27 mouse cellular contexts compared by ENCODE assay signal in the genomic region with DNA sequence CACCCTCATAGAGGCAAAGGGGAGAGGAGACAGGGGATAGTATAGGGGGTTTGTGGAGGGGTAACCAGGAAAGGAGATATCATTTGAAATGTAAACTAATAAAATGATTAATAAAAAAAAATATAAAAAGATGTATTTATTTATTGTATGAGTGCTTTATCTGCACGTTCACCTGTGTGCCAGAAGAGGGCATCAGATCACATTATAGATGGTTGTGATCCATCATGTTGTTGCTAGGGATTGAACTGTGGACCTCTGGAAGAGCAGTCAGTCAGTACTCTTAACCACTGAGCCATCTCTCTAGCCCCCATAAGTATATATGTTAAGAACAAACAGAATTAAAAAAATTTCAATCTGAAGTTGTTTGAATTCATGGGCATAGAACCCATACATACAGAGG.
DNase-seq lines count a peak whose midpoint lies in the region; ATAC-seq and TF ChIP-seq lines count a peak whose summit lies in the region.
"Had no signal": no experiment of that assay in that cellular context is flagged by ENCODE, and none has a peak within 500 bp of the region (broad histone marks: within the 10 kb centered on the region; RNA-seq: fewer than 3 reads in every experiment).

No protein-coding gene starts in this region.

- 62% methylated on average over 1 of the region's 1 CpGs for WGBS in heart, adult 2 months
- WGBS in liver, embryonic 14.5 days (ENCODE audit: insufficient replicate concordance): 52% methylated on average over 1 of the region's 1 CpGs

- no peaks in the 10 kb centered on the region for H3K4me1 ChIP-seq in heart, adult 2 months (ENCODE audit: control insufficient read depth, insufficient read depth, low read length)
- no peaks in the 10 kb centered on the region for H3K4me1 ChIP-seq in liver, embryonic 14.5 days (replicated peaks; ENCODE audit: control insufficient read depth in 2 of 2, insufficient read depth in 2 of 2, low read length in 1 of 2)
- peaks cover 7 to 21% of the 10 kb centered on the region in 2 experiments for H3K4me1 ChIP-seq in MEL (ENCODE audit: control insufficient read depth in 1 of 2, insufficient read depth in 2 of 2, low read length in 2 of 2)
- H3K4me1 ChIP-seq: embryonic facial prominence, embryonic 13.5 days; forebrain, embryonic 15.5 days; heart, embryonic 10.5 days; heart, embryonic 13.5 days; hindbrain, embryonic 15.5 days had no signal

- no peaks in the 10 kb centered on the region for H3K9me3 ChIP-seq in liver, embryonic 14.5 days (ENCODE audit: control insufficient read depth, low read length)
- H3K9me3 ChIP-seq in MEL (replicated peaks; ENCODE audit: insufficient read depth, low read length): no peaks in the 10 kb centered on the region
- H3K9me3 ChIP-seq: embryonic facial prominence, embryonic 10.5 days; embryonic facial prominence, embryonic 13.5 days; forebrain, embryonic 12.5 days; forebrain, embryonic 15.5 days; heart, embryonic 10.5 days; heart, embryonic 13.5 days; hindbrain, embryonic 12.5 days; hindbrain, embryonic 15.5 days had no signal

- H3K36me3 ChIP-seq in heart, adult 2 months (ENCODE audit: control insufficient read depth, insufficient read depth, low read length): no peaks in the 10 kb centered on the region
- H3K36me3 ChIP-seq in liver, embryonic 14.5 days (replicated peaks; ENCODE audit: control insufficient read depth, insufficient read depth, low read depth): no peaks in the 10 kb centered on the region
- peaks cover 0 to 14% of the 10 kb centered on the region in 2 experiments; a peak in 2 of 4 replicates for H3K36me3 ChIP-seq in MEL (ENCODE audit: control insufficient read depth in 1 of 2, insufficient read depth in 2 of 2, low read length in 2 of 2)
- H3K36me3 ChIP-seq: embryonic facial prominence, embryonic 10.5 days; embryonic facial prominence, embryonic 13.5 days; forebrain, embryonic 12.5 days; forebrain, embryonic 15.5 days; heart, embryonic 10.5 days; heart, embryonic 13.5 days; hindbrain, embryonic 12.5 days; hindbrain, embryonic 15.5 days had no signal

- no peaks in the 10 kb centered on the region for H3K27me3 ChIP-seq in heart, adult 2 months (ENCODE audit: control insufficient read depth, insufficient read depth, low read length)
- no peaks in the 10 kb centered on the region for H3K27me3 ChIP-seq in liver, embryonic 14.5 days (ENCODE audit: control insufficient read depth, insufficient read depth, low read length)
- H3K27me3 ChIP-seq in MEL (ENCODE audit: control insufficient read depth in 1 of 2, insufficient read depth in 2 of 2, low read length in 2 of 2): no peaks in the 10 kb centered on the region
- H3K27me3 ChIP-seq: forebrain, embryonic 15.5 days; heart, embryonic 13.5 days; hindbrain, embryonic 12.5 days; hindbrain, embryonic 15.5 days had no signal

- intact Hi-C loops in heart, adult 2 months (cut with DNase I): no loop called here

- peak; percentile 61 for TF ChIP-seq RAD21 in MEL (IDR thresholded peaks at IDR 0.05; ENCODE audit: low read depth, low read length)

- no peak for TF ChIP-seq EP300 in heart, adult 2 months (IDR thresholded peaks at IDR 0.05; ENCODE audit: insufficient read depth, low read depth, low read length)
- TF ChIP-seq EP300 in liver, embryonic 14.5 days (IDR thresholded peaks at IDR 0.05; ENCODE audit: low read depth): no peak
- TF ChIP-seq EP300 in MEL (IDR thresholded peaks at IDR 0.05; ENCODE audit: low read depth in 1 of 2, low read length in 2 of 2): no peak

- no peak overlapping the region for H3K4me3 ChIP-seq in heart, adult 2 months
- H3K4me3 ChIP-seq in liver, embryonic 14.5 days (ENCODE audit: insufficient read depth in 1 of 2, low read depth in 2 of 2, low read length in 2 of 2): no peak overlapping the region
- H3K4me3 ChIP-seq in MEL (ENCODE audit: control insufficient read depth in 1 of 2, insufficient read depth in 1 of 2, low read depth in 2 of 2, low read length in 2 of 2): no peak overlapping the region
- H3K4me3 ChIP-seq: embryonic facial prominence, embryonic 10.5 days; embryonic facial prominence, embryonic 13.5 days; erythroblast, embryonic 14.5 days; forebrain, embryonic 12.5 days; forebrain, embryonic 15.5 days; heart, embryonic 10.5 days; heart, embryonic 13.5 days; hindbrain, embryonic 12.5 days; hindbrain, embryonic 15.5 days had no signal

- no peak for TF ChIP-seq POLR2A in heart, adult 2 months (IDR thresholded peaks at IDR 0.05; ENCODE audit: insufficient read depth, low read depth, low read length)
- no peak for TF ChIP-seq POLR2A in MEL (IDR thresholded peaks at IDR 0.05; ENCODE audit: control insufficient read depth in 1 of 2, insufficient read depth in 1 of 2, low read depth in 1 of 2, low read length in 2 of 2, poor library complexity in 1 of 2)

- no peaks in the 10 kb centered on the region for H3K79me2 ChIP-seq in heart, adult 2 months (replicated peaks; ENCODE audit: control insufficient read depth, insufficient read depth, low read length)
- H3K79me2 ChIP-seq in MEL (ENCODE audit: control insufficient read depth, insufficient read depth, low read length, poor library complexity): no peaks in the 10 kb centered on the region

- no peak for ATAC-seq in liver, embryonic 14.5 days (ENCODE audit: insufficient read depth)
- ATAC-seq: forebrain, embryonic 15.5 days had no signal

- DNase-seq in heart, adult 2 months: no peak
- DNase-seq in heart, postnatal 4 days: no peak
- DNase-seq in liver, embryonic 14.5 days (ENCODE audit: low read depth in 3 of 3, low spot score in 3 of 3): no peak
- DNase-seq in liver (no peak), MEL (ENCODE audit: low read depth, low spot score) (peak; percentile 33)
- DNase-seq in cerebellum, adult 8-10 months: no peak
- no peak for DNase-seq in spleen, postnatal 14 days (ENCODE audit: low spot score in 2 of 2)
- DNase-seq: adrenal gland, postnatal 10 days; adrenal gland, postnatal 36 days; B cell, adult 2 months; cerebellum, adult 11 months; cerebellum, adult 2 months; cerebellum, postnatal 10 days; cerebellum, postnatal 36 days; embryo, embryonic 11 days; gastrocnemius, postnatal 25 days; heart, adult 18-20 months; heart, postnatal 14 days had no signal

- H3K4me2 ChIP-seq in liver, embryonic 14.5 days (ENCODE audit: low read depth): no peak overlapping the region
- H3K4me2 ChIP-seq: embryonic facial prominence, embryonic 13.5 days; forebrain, embryonic 12.5 days; forebrain, embryonic 15.5 days; heart, embryonic 13.5 days; hindbrain, embryonic 12.5 days; hindbrain, embryonic 15.5 days had no signal

- peak; percentile 21; the same call in 1 of the 2 replicates for TF ChIP-seq CTCF in heart, adult 2 months (IDR thresholded peaks at IDR 0.05)
- peak; percentile 11; the same call in 1 of the 2 replicates for TF ChIP-seq CTCF in liver, embryonic 14.5 days (IDR thresholded peaks at IDR 0.05; ENCODE audit: low read depth)
- TF ChIP-seq CTCF in MEL (IDR thresholded peaks at IDR 0.05 in 2 of 3, conservative IDR thresholded peaks at IDR 0.05 in 1 of 3; ENCODE audit: control insufficient read depth in 1 of 3, insufficient read depth in 1 of 3, low read depth in 2 of 3, low read length in 3 of 3, poor library complexity in 1 of 3, severe bottlenecking in 1 of 3): peak; percentile 21 to 50 (median 23); a peak in 3 of 6 replicates

- no peak overlapping the region for H3K27ac ChIP-seq in heart, adult 2 months
- H3K27ac ChIP-seq in liver, embryonic 14.5 days: no peak overlapping the region
- no peak overlapping the region for H3K27ac ChIP-seq in MEL (ENCODE audit: control insufficient read depth, low read depth, low read length)
- H3K27ac ChIP-seq: embryonic facial prominence, embryonic 10.5 days; embryonic facial prominence, embryonic 13.5 days; forebrain, embryonic 12.5 days; forebrain, embryonic 15.5 days; heart, embryonic 10.5 days; heart, embryonic 13.5 days; hindbrain, embryonic 12.5 days; hindbrain, embryonic 15.5 days had no signal

- H3K9ac ChIP-seq in heart, adult 2 months (ENCODE audit: low read depth, low read length): no peak overlapping the region
- H3K9ac ChIP-seq in liver, embryonic 14.5 days (replicated peaks): no peak overlapping the region
- no peak overlapping the region for H3K9ac ChIP-seq in MEL (ENCODE audit: control insufficient read depth, low read depth, low read length, poor library complexity, severe bottlenecking)
- H3K9ac ChIP-seq: embryonic facial prominence, embryonic 13.5 days; forebrain, embryonic 12.5 days; forebrain, embryonic 15.5 days; heart, embryonic 13.5 days; hindbrain, embryonic 12.5 days; hindbrain, embryonic 15.5 days had no signal

TF ChIP-seq in MEL, 35 proteins besides CTCF, POLR2A, EP300 and RAD21 (continues in another document):
- no peak for TF ChIP-seq HCFC1 (IDR thresholded peaks at IDR 0.05; ENCODE audit: low read depth, low read length)
- TF ChIP-seq MEF2A (IDR thresholded peaks at IDR 0.05; ENCODE audit: extremely low read depth, insufficient replicate concordance, low read depth, low read length, poor library complexity, severe bottlenecking): no peak
- peak; percentile 83 for TF ChIP-seq ZC3H11A (IDR thresholded peaks at IDR 0.05; ENCODE audit: low read depth, low read length)
- TF ChIP-seq ZNF384 (IDR thresholded peaks at IDR 0.05; ENCODE audit: low read depth, low read length): peak; percentile 13; the same call in 1 of the 2 replicates
- no peak for TF ChIP-seq ETS1 (IDR thresholded peaks at IDR 0.05; ENCODE audit: low read depth, low read length)
- TF ChIP-seq MXI1 (IDR thresholded peaks at IDR 0.05; ENCODE audit: low read depth, low read length): no peak
- TF ChIP-seq MAZ (IDR thresholded peaks at IDR 0.05; ENCODE audit: low read depth, low read length): no peak
- TF ChIP-seq NRF1 (IDR thresholded peaks at IDR 0.05; ENCODE audit: insufficient read depth, low read depth, low read length, poor library complexity, severe bottlenecking): no peak
- no peak for TF ChIP-seq UBTF (IDR thresholded peaks at IDR 0.05; ENCODE audit: borderline replicate concordance, insufficient read depth, low read depth, low read length)
- no peak for TF ChIP-seq ZMIZ1 (IDR thresholded peaks at IDR 0.05; ENCODE audit: low read depth, low read length)
- no peak for TF ChIP-seq RCOR1 (IDR thresholded peaks at IDR 0.05; ENCODE audit: low read depth, low read length)
- no peak for TF ChIP-seq GABPA (IDR thresholded peaks at IDR 0.05; ENCODE audit: low read depth, low read length)
- TF ChIP-seq ZKSCAN1 (IDR thresholded peaks at IDR 0.05; ENCODE audit: low read depth, low read length): no peak
- no peak for TF ChIP-seq MYB (IDR thresholded peaks at IDR 0.05; ENCODE audit: low read depth, low read length)
- TF ChIP-seq JUND (IDR thresholded peaks at IDR 0.05; ENCODE audit: low read depth, low read length): no peak
- TF ChIP-seq BHLHE40 (IDR thresholded peaks at IDR 0.05; ENCODE audit: borderline replicate concordance, low read depth, low read length): no peak
- no peak for TF ChIP-seq KAT2A (conservative IDR thresholded peaks at IDR 0.05; ENCODE audit: low read depth, low read length)
- no peak for TF ChIP-seq CHD1 (IDR thresholded peaks at IDR 0.05; ENCODE audit: low read depth, low read length)
- TF ChIP-seq SMC3 (IDR thresholded peaks at IDR 0.05; ENCODE audit: low read depth, low read length): peak; percentile 67
- no peak for TF ChIP-seq TAL1 (IDR thresholded peaks at IDR 0.05; ENCODE audit: low read length)
